Mouse (Mus musculus): ENCODE data around the gene Xrcc6.
"Not testable (repeated sequence)": the region's sequence is repeated elsewhere in the genome, so short reads cannot be mapped to it uniquely, and the experiment has no call there.

GRCm38 (mm10) chr15:81970498-81970897 lies 17.1 kb upstream of the Xrcc6 start:
- TF ChIP-seq CTCF (IDR thresholded peaks at IDR 0.05); POLR2A (IDR thresholded peaks at IDR 0.05; ENCODE audit: insufficient read depth, low read depth, low read length); EP300 (IDR thresholded peaks at IDR 0.05; ENCODE audit: insufficient read depth, low read depth, low read length): not testable (repeated sequence)

Measured in heart, adult 2 months (tissue).